Mouse (Mus musculus): ENCODE data around the gene Tmem131l. TPM values are rescaled to one million over a fixed set of nuclear protein-coding genes. Genes with fewer than 3 reads are reported as not detected.

The Tmem131l gene
- total and polyA plus RNA-seq, 3 experiments: 9.6 to 39.6 TPM; not detected in 1

- no peak for DNase-seq (ENCODE audit: low read depth, low spot score)
- no peaks in the 10 kb centered on the region; a peak in 1 of 4 replicates for H3K36me3 ChIP-seq (ENCODE audit: control insufficient read depth in 1 of 2, insufficient read depth in 2 of 2, low read length in 2 of 2)
- H3K27me3 ChIP-seq (ENCODE audit: control insufficient read depth in 1 of 2, insufficient read depth in 2 of 2, low read length in 2 of 2): no peaks in the 10 kb centered on the region
- TF ChIP-seq ZC3H11A (IDR thresholded peaks at IDR 0.05; ENCODE audit: low read depth, low read length): no peak
- TF ChIP-seq NELFE (IDR thresholded peaks at IDR 0.05; ENCODE audit: low read depth, low read length): no peak
- no peak for TF ChIP-seq MAFK (IDR thresholded peaks at IDR 0.05; ENCODE audit: borderline replicate concordance, low read depth, low read length)
- TF ChIP-seq HCFC1 (IDR thresholded peaks at IDR 0.05; ENCODE audit: low read depth, low read length): no peak
- TF ChIP-seq ELF1 (IDR thresholded peaks at IDR 0.05; ENCODE audit: low read depth, low read length): no peak
- TF ChIP-seq ZMIZ1 (IDR thresholded peaks at IDR 0.05; ENCODE audit: low read depth, low read length): no peak
- no peak for TF ChIP-seq GATA1 (IDR thresholded peaks at IDR 0.05; ENCODE audit: low read depth, low read length)
- TF ChIP-seq KAT2A (conservative IDR thresholded peaks at IDR 0.05; ENCODE audit: low read depth, low read length): no peak
- no peak for TF ChIP-seq POLR2AphosphoS2 (IDR thresholded peaks at IDR 0.05; ENCODE audit: low read length)
- no peak for TF ChIP-seq TAL1 (IDR thresholded peaks at IDR 0.05; ENCODE audit: low read length)
- no peak for TF ChIP-seq GABPA (IDR thresholded peaks at IDR 0.05; ENCODE audit: low read depth, low read length)
- TF ChIP-seq TCF12 (IDR thresholded peaks at IDR 0.05; ENCODE audit: low read depth, low read length): no peak
- TF ChIP-seq RCOR1 (IDR thresholded peaks at IDR 0.05; ENCODE audit: low read depth, low read length): no peak
- TF ChIP-seq BHLHE40 (IDR thresholded peaks at IDR 0.05; ENCODE audit: borderline replicate concordance, low read depth, low read length): no peak
- TF ChIP-seq EP300 (IDR thresholded peaks at IDR 0.05; ENCODE audit: low read depth in 1 of 2, low read length in 2 of 2): no peak
- TF ChIP-seq SMC3 (IDR thresholded peaks at IDR 0.05; ENCODE audit: low read depth, low read length): no peak
- H3K9me3 ChIP-seq (replicated peaks; ENCODE audit: insufficient read depth, low read length): no peaks in the 10 kb centered on the region
- no peak overlapping the region for H3K4me3 ChIP-seq (ENCODE audit: control insufficient read depth in 1 of 2, insufficient read depth in 1 of 2, low read depth in 2 of 2, low read length in 2 of 2)
- H3K27ac ChIP-seq (ENCODE audit: control insufficient read depth, low read depth, low read length): no peak overlapping the region
- H3K9ac ChIP-seq (ENCODE audit: control insufficient read depth, low read depth, low read length, poor library complexity, severe bottlenecking): no peak overlapping the region
- H3K4me1 ChIP-seq (ENCODE audit: control insufficient read depth in 1 of 2, insufficient read depth in 2 of 2, low read length in 2 of 2): no peaks in the 10 kb centered on the region
- no peaks in the 10 kb centered on the region for H3K79me2 ChIP-seq (ENCODE audit: control insufficient read depth, insufficient read depth, low read length, poor library complexity)
Measured at GRCm38 (mm10) chr3:83953879-83954278, 86.1 kb downstream of the Tmem131l start.

- Histone ChIP-seq H3K4me3 (ENCODE audit: control insufficient read depth in 1 of 2, insufficient read depth in 1 of 2, low read depth in 2 of 2, low read length in 2 of 2) (no peak overlapping the region), H3K36me3 (ENCODE audit: control insufficient read depth in 1 of 2, insufficient read depth in 2 of 2, low read length in 2 of 2) (no peaks in the 10 kb centered on the region; a peak in 1 of 4 replicates), H3K79me2 (ENCODE audit: control insufficient read depth, insufficient read depth, low read length, poor library complexity) (no peaks in the 10 kb centered on the region), H3K4me1 (ENCODE audit: control insufficient read depth in 1 of 2, insufficient read depth in 2 of 2, low read length in 2 of 2) (no peaks in the 10 kb centered on the region), H3K9ac (ENCODE audit: control insufficient read depth, low read depth, low read length, poor library complexity, severe bottlenecking) (no peak overlapping the region), H3K27ac (ENCODE audit: control insufficient read depth, low read depth, low read length) (no peak overlapping the region), H3K27me3 (ENCODE audit: control insufficient read depth in 1 of 2, insufficient read depth in 2 of 2, low read length in 2 of 2) (no peaks in the 10 kb centered on the region), H3K9me3 (replicated peaks; ENCODE audit: insufficient read depth, low read length) (no peaks in the 10 kb centered on the region)
- no peak for TF ChIP-seq CTCF (IDR thresholded peaks at IDR 0.05 in 2 of 3, conservative IDR thresholded peaks at IDR 0.05 in 1 of 3; ENCODE audit: control insufficient read depth in 1 of 3, insufficient read depth in 1 of 3, low read depth in 2 of 3, low read length in 3 of 3, poor library complexity in 1 of 3, severe bottlenecking in 1 of 3)
- TF ChIP-seq MYC (IDR thresholded peaks at IDR 0.05; ENCODE audit: low read depth, low read length): no peak
- TF ChIP-seq MEF2A (IDR thresholded peaks at IDR 0.05; ENCODE audit: extremely low read depth, insufficient replicate concordance, low read depth, low read length, poor library complexity, severe bottlenecking): no peak
- no peak for TF ChIP-seq USF2 (IDR thresholded peaks at IDR 0.05; ENCODE audit: borderline replicate concordance in 1 of 2, insufficient read depth in 1 of 2, low read depth in 1 of 2, low read length in 2 of 2)
- no peak for TF ChIP-seq KAT2A (conservative IDR thresholded peaks at IDR 0.05; ENCODE audit: low read depth, low read length)
- TF ChIP-seq BHLHE40 (IDR thresholded peaks at IDR 0.05; ENCODE audit: borderline replicate concordance, low read depth, low read length): no peak
- no peak for TF ChIP-seq MAFK (IDR thresholded peaks at IDR 0.05; ENCODE audit: borderline replicate concordance, low read depth, low read length)
- no peak for TF ChIP-seq GABPA (IDR thresholded peaks at IDR 0.05; ENCODE audit: low read depth, low read length)
- no peak for TF ChIP-seq RAD21 (IDR thresholded peaks at IDR 0.05; ENCODE audit: low read depth, low read length)
- no peak for TF ChIP-seq POLR2AphosphoS2 (IDR thresholded peaks at IDR 0.05; ENCODE audit: low read length)
- TF ChIP-seq NELFE (IDR thresholded peaks at IDR 0.05; ENCODE audit: low read depth, low read length): no peak
- no peak for TF ChIP-seq CHD2 (IDR thresholded peaks at IDR 0.05; ENCODE audit: low read length)
- no peak for DNase-seq (ENCODE audit: low read depth, low spot score)
Measured at GRCm38 (mm10) chr3:83948801-83949200, 91.2 kb downstream of the Tmem131l start.

Data from MEL (cell line).